In genomic region chr13:109211941-109212487, GRCm38 (mm10) we compare ENCODE assay signal across 9 mouse cellular contexts.
DNase-seq lines count a peak whose midpoint lies in the region; ATAC-seq and TF ChIP-seq lines count a peak whose summit lies in the region.
"Had no signal": no experiment of that assay in that cellular context is flagged by ENCODE, and none has a peak within 500 bp of the region (broad histone marks: within the 10 kb centered on the region; RNA-seq: fewer than 3 reads in every experiment).

No protein-coding gene starts in this region.

- H3K27ac ChIP-seq in heart, embryonic 15.5 days = no peak overlapping the region
- H3K27ac ChIP-seq in thymus, adult 2 months (ENCODE audit: control insufficient read depth, insufficient read depth, low read length) = no peak overlapping the region
- H3K27ac ChIP-seq in limb, embryonic 14.5 days (replicated peaks; ENCODE audit: low read depth, low read length) = no peak overlapping the region

- H3K4me1 ChIP-seq in heart, embryonic 15.5 days (replicated peaks) = peaks cover 15% of the 10 kb centered on the region
- H3K4me1 ChIP-seq in thymus, adult 2 months (replicated peaks; ENCODE audit: control insufficient read depth, insufficient read depth, low read length) = peaks cover 4% of the 10 kb centered on the region
- no peaks in the 10 kb centered on the region for H3K4me1 ChIP-seq in limb, embryonic 14.5 days (ENCODE audit: control insufficient read depth, insufficient read depth, low read length)

- H3K36me3 ChIP-seq in heart, embryonic 15.5 days = no peaks in the 10 kb centered on the region
- H3K36me3 ChIP-seq in thymus, adult 2 months (ENCODE audit: control insufficient read depth, insufficient read depth, low read length) = no peaks in the 10 kb centered on the region
- no peaks in the 10 kb centered on the region for H3K36me3 ChIP-seq in limb, embryonic 14.5 days (ENCODE audit: control insufficient read depth, insufficient read depth, low read length)

- no peaks in the 10 kb centered on the region for H3K9me3 ChIP-seq in heart, embryonic 15.5 days (replicated peaks)
- no peaks in the 10 kb centered on the region for H3K9me3 ChIP-seq in limb, embryonic 14.5 days (ENCODE audit: control insufficient read depth, low read length)

- no peak for TF ChIP-seq CTCF in thymus, adult 2 months (IDR thresholded peaks at IDR 0.05; ENCODE audit: borderline replicate concordance, control insufficient read depth, extremely low read depth, insufficient read depth, low read length, poor library complexity)

- DNase-seq in heart, adult 18-20 months = no peak
- no peak for DNase-seq in thymus, adult 2 months
- DNase-seq in thymus, postnatal 4 days = no peak
- no peak for DNase-seq in limb, embryonic 14.5 days (ENCODE audit: low spot score)
- DNase-seq in urinary bladder, postnatal 36 days (ENCODE audit: low spot score in 2 of 2) = no peak
- no peak for DNase-seq in left cerebral cortex, adult 18-20 months (ENCODE audit: low spot score in 2 of 2)

- H3K9ac ChIP-seq in heart, embryonic 15.5 days = 0 out of 2 replicates have a peak overlapping the region, but pooled peaks have one; percentile 3
- no peak overlapping the region for H3K9ac ChIP-seq in limb, embryonic 14.5 days (ENCODE audit: low read depth, low read length, severe bottlenecking)

- ATAC-seq in heart, embryonic 15.5 days (replicated peaks; ENCODE audit: insufficient number of reproducible peaks, insufficient read depth, low FRiP score, low read depth) = no peak
- no peak for ATAC-seq in limb, embryonic 14.5 days (ENCODE audit: low FRiP score, low read depth)
- ATAC-seq in erythroblast, adult 5-6 weeks (replicated peaks; ENCODE audit: low FRiP score, poor library complexity, severe bottlenecking) = no peak
- ATAC-seq: inflammation-experienced regulatory T-cells, adult 6 months had no signal

- no peaks in the 10 kb centered on the region for H3K27me3 ChIP-seq in heart, embryonic 15.5 days
- no peaks in the 10 kb centered on the region for H3K27me3 ChIP-seq in thymus, adult 2 months (ENCODE audit: control insufficient read depth, insufficient read depth, low read length)
- H3K27me3 ChIP-seq in limb, embryonic 14.5 days (ENCODE audit: control insufficient read depth, insufficient read depth, low read length) = no peaks in the 10 kb centered on the region

- peak overlapping the region; percentile 42 for H3K4me3 ChIP-seq in heart, embryonic 15.5 days
- H3K4me3 ChIP-seq in thymus, adult 2 months (ENCODE audit: control insufficient read depth, insufficient read depth, low read length) = peak overlapping the region; percentile 6; the same call in 1 of the 2 replicates
- H3K4me3 ChIP-seq in limb, embryonic 14.5 days (replicated peaks; ENCODE audit: low read length) = no peak overlapping the region

- WGBS in heart, embryonic 15.5 days = 21% methylated on average over 16 of the region's 16 CpGs
- 27% methylated on average over 16 of the region's 16 CpGs for WGBS in thymus, adult 2 months
- WGBS in limb, embryonic 14.5 days = 46% methylated on average over 16 of the region's 16 CpGs

- no peak for TF ChIP-seq POLR2A in thymus, adult 2 months (IDR thresholded peaks at IDR 0.05; ENCODE audit: control insufficient read depth, extremely low read depth, insufficient read depth, low read length, poor library complexity)
- TF ChIP-seq POLR2A in limb, embryonic 14.5 days (IDR thresholded peaks at IDR 0.05; ENCODE audit: borderline replicate concordance, extremely low read depth, insufficient read depth, insufficient read length) = no peak

- H3K4me2 ChIP-seq in heart, embryonic 15.5 days = peak overlapping the region; percentile 65
- 0 out of 2 replicates have a peak overlapping the region, but pooled peaks have one; percentile 18 for H3K4me2 ChIP-seq in limb, embryonic 14.5 days (replicated peaks; ENCODE audit: low read depth, low read length, severe bottlenecking)
